Comparison of ENCODE assay signal across 8 mouse cellular contexts in the genomic region with DNA sequence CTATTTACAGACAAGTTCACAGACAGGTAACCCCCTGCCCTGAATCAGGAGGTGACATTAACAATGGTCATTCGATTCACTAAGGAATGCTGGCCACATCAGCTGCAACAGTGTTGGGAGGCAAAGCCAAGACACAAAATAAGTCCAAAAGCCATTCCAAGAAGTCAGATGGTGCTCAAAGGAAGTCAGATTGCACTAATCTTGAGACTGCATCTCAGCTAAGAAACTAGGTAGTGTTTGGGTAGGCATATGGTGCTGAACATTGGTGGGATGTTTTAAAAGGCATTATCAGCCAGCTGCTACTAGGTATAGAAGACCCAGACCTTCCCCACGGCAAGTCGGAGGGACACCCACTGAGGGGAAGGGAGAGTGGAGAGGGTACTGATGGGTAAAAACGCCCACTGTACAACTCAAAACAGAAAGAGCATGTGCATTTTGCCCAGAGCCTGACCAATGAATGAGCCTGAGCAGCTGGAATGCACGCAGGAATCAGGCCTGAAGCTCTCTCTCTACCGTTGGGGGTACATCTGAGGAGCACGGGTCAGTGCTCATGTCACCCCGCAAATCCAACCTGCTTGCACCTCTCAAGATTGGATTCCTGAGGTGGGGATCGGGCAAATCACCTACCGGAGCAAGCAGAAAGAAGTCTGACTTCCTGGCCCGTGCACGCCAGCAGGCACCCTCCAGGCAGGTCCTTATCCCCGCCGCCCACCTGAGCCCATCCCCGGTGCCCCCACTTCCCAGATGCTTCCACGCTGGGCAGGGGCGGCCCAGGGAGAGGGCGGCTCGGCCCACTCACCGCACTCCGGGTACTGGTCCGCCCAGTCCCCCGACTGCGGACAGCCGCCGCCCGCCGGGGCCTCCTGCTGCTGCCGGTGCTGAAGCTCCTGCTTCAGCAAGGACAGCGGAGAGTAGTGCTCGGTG. TPM values are rescaled to one million over a fixed set of nuclear protein-coding genes. Genes with fewer than 3 reads are reported as not detected.
DNase-seq lines count a peak whose midpoint lies in the region; ATAC-seq and TF ChIP-seq lines count a peak whose summit lies in the region.

No protein-coding gene starts in this region.

- H3K9me3 ChIP-seq in heart, embryonic 13.5 days, result no peaks in the 10 kb centered on the region
- no peaks in the 10 kb centered on the region for H3K9me3 ChIP-seq in hindbrain, embryonic 12.5 days (replicated peaks)
- H3K9me3 ChIP-seq in midbrain, embryonic 10.5 days (replicated peaks), result no peaks in the 10 kb centered on the region

- H3K36me3 ChIP-seq in heart, embryonic 13.5 days, result peaks cover 14% of the 10 kb centered on the region
- H3K36me3 ChIP-seq in hindbrain, embryonic 12.5 days, result peaks cover 6% of the 10 kb centered on the region; the same call in 1 of the 2 replicates
- peaks cover 26% of the 10 kb centered on the region for H3K36me3 ChIP-seq in midbrain, embryonic 10.5 days

- H3K27ac ChIP-seq in heart, embryonic 13.5 days (replicated peaks), result 0 out of 2 replicates have a peak overlapping the region, but pooled peaks have one; percentile 17
- peak overlapping the region; percentile 66; the same call in 1 of the 2 replicates for H3K27ac ChIP-seq in bone marrow, adult 2 months (ENCODE audit: control insufficient read depth, insufficient read depth, low read depth, low read length, poor library complexity)
- peak overlapping the region; percentile 77 for H3K27ac ChIP-seq in hindbrain, embryonic 12.5 days
- H3K27ac ChIP-seq in midbrain, embryonic 10.5 days (replicated peaks), result peak overlapping the region; percentile 91

- no peak for TF ChIP-seq POLR2A in bone marrow, adult 2 months (IDR thresholded peaks at IDR 0.05; ENCODE audit: borderline replicate concordance, control insufficient read depth, low read depth, low read length)

- WGBS in heart, embryonic 13.5 days, result 3% methylated on average over 31 of the region's 31 CpGs
- 4% methylated on average over 31 of the region's 31 CpGs for WGBS in bone marrow, adult 2 months
- 3% methylated on average over 31 of the region's 31 CpGs for WGBS in hindbrain, embryonic 12.5 days
- WGBS in midbrain, embryonic 10.5 days, result 2% methylated on average over 31 of the region's 31 CpGs

- TF ChIP-seq CTCF in bone marrow, adult 2 months (IDR thresholded peaks at IDR 0.05; ENCODE audit: control insufficient read depth, insufficient read depth, low read length), result no peak

- H3K4me3 ChIP-seq in heart, embryonic 13.5 days, result peak overlapping the region; percentile 91
- peak overlapping the region; percentile 66 for H3K4me3 ChIP-seq in bone marrow, adult 2 months (replicated peaks; ENCODE audit: control insufficient read depth, low read depth, low read length)
- peak overlapping the region; percentile 99 for H3K4me3 ChIP-seq in hindbrain, embryonic 12.5 days
- peak overlapping the region; percentile 98 for H3K4me3 ChIP-seq in midbrain, embryonic 10.5 days

- no peak; the same call in 1 of the 2 replicates for ATAC-seq in heart, embryonic 13.5 days (ENCODE audit: extremely low read depth, insufficient number of reproducible peaks, low FRiP score, low TSS enrichment)
- peak; percentile 70 for ATAC-seq in hindbrain, embryonic 12.5 days (ENCODE audit: low FRiP score)

- no peaks in the 10 kb centered on the region for H3K27me3 ChIP-seq in heart, embryonic 13.5 days (replicated peaks)
- H3K27me3 ChIP-seq in hindbrain, embryonic 12.5 days, result no peaks in the 10 kb centered on the region
- H3K27me3 ChIP-seq in midbrain, embryonic 10.5 days (ENCODE audit: low read depth, poor library complexity, severe bottlenecking), result no peaks in the 10 kb centered on the region

- H3K4me2 ChIP-seq in heart, embryonic 13.5 days, result peak overlapping the region; percentile 94
- peak overlapping the region; percentile 85 for H3K4me2 ChIP-seq in hindbrain, embryonic 12.5 days (replicated peaks)

- H3K9ac ChIP-seq in heart, embryonic 13.5 days, result peak overlapping the region; percentile 94
- peak overlapping the region; percentile 96 for H3K9ac ChIP-seq in hindbrain, embryonic 12.5 days

- no peak for DNase-seq in heart, adult 18-20 months
- peak; percentile 58 for DNase-seq in A20 (ENCODE audit: low read depth, low spot score)
- DNase-seq in midbrain, embryonic 10.5 days (ENCODE audit: low spot score), result peak; percentile 20
- DNase-seq in right cerebral cortex, adult 18-20 months, result no peak
- no peak for DNase-seq in spleen, adult 18-20 months

- H3K4me1 ChIP-seq in heart, embryonic 13.5 days, result peaks cover 24% of the 10 kb centered on the region
- no peaks in the 10 kb centered on the region; the same call in 1 of the 2 replicates for H3K4me1 ChIP-seq in bone marrow, adult 2 months (ENCODE audit: control insufficient read depth, insufficient read depth, low read length)
- H3K4me1 ChIP-seq in hindbrain, embryonic 12.5 days, result peaks cover 25% of the 10 kb centered on the region
- H3K4me1 ChIP-seq in midbrain, embryonic 10.5 days, result peaks cover 29% of the 10 kb centered on the region

RNA-seq across cellular contexts. Expression of gene Ttc13, which starts 0.6 kb away (rescaled TPM):
- polyA plus RNA-seq in heart, embryonic 13.5 days (2015; fragmentation: Nextera tagmentation; extraction: Ambion mirVana), result 27.0 and 28.2 TPM in 2 replicates
- total RNA-seq in heart, adult 18-20 months (2021), result 10 to 100 TPM; 14.7 to 15.0 TPM
- polyA plus RNA-seq in bone marrow, adult 2 months (2011; ENCODE audit: insufficient read depth, insufficient read length, low replicate concordance, missing spikeins), result 16.9 and 26.4 TPM in 2 replicates
- 61.4 and 62.2 TPM in 2 replicates for polyA plus RNA-seq in hindbrain, embryonic 12.5 days (2016; fragmentation: Nextera tagmentation; extraction: Ambion mirVana)
- polyA plus RNA-seq in midbrain, embryonic 10.5 days (2016; fragmentation: Nextera tagmentation; extraction: Ambion mirVana), result 53.3 and 56.0 TPM in 2 replicates

RNA-seq across cellular contexts. Expression of gene Arv1, which starts 0.7 kb away (rescaled TPM):
- polyA plus RNA-seq in heart, embryonic 13.5 days (2015; fragmentation: Nextera tagmentation; extraction: Ambion mirVana), result 14.0 and 17.2 TPM in 2 replicates
- total RNA-seq in heart, adult 18-20 months (2021), result 1 to 10 TPM; 3.6 to 4.0 TPM
- 2.4 and 7.7 TPM in 2 replicates for polyA plus RNA-seq in bone marrow, adult 2 months (2011; ENCODE audit: insufficient read depth, insufficient read length, low replicate concordance, missing spikeins)
- polyA plus RNA-seq in hindbrain, embryonic 12.5 days (2016; fragmentation: Nextera tagmentation; extraction: Ambion mirVana), result 33.4 and 37.7 TPM in 2 replicates
- polyA plus RNA-seq in midbrain, embryonic 10.5 days (2016; fragmentation: Nextera tagmentation; extraction: Ambion mirVana), result 35.4 and 36.5 TPM in 2 replicates

RNA-seq across cellular contexts. Expression of gene Fam89a, which starts 30.4 kb away (rescaled TPM):
- 2.2 and 2.4 TPM in 2 replicates for polyA plus RNA-seq in heart, embryonic 13.5 days (2015; fragmentation: Nextera tagmentation; extraction: Ambion mirVana)
- 1 to 10 TPM; 1.3 to 1.7 TPM for total RNA-seq in heart, adult 18-20 months (2021)
- polyA plus RNA-seq in bone marrow, adult 2 months (2011; ENCODE audit: insufficient read depth, insufficient read length, low replicate concordance, missing spikeins), result not detected in 2 replicates
- polyA plus RNA-seq in hindbrain, embryonic 12.5 days (2016; fragmentation: Nextera tagmentation; extraction: Ambion mirVana), result 5.1 and 6.0 TPM in 2 replicates
- polyA plus RNA-seq in midbrain, embryonic 10.5 days (2016; fragmentation: Nextera tagmentation; extraction: Ambion mirVana), result 1.7 and 2.0 TPM in 2 replicates

RNA-seq across cellular contexts. Expression of gene 2310022B05Rik, which starts 58.0 kb away (rescaled TPM):
- polyA plus RNA-seq in heart, embryonic 13.5 days (2015; fragmentation: Nextera tagmentation; extraction: Ambion mirVana), result 37.8 TPM in 2 replicates
- 10 to 100 TPM; 50.8 to 70.0 TPM for total RNA-seq in heart, adult 18-20 months (2021)
- polyA plus RNA-seq in bone marrow, adult 2 months (2011; ENCODE audit: insufficient read depth, insufficient read length, low replicate concordance, missing spikeins), result 11.0 and 16.7 TPM in 2 replicates
- polyA plus RNA-seq in hindbrain, embryonic 12.5 days (2016; fragmentation: Nextera tagmentation; extraction: Ambion mirVana), result 26.6 and 31.2 TPM in 2 replicates
- 17.5 and 17.7 TPM in 2 replicates for polyA plus RNA-seq in midbrain, embryonic 10.5 days (2016; fragmentation: Nextera tagmentation; extraction: Ambion mirVana)

Comparison
In these comparisons a context has a peak if more than half of its experiments do, and no peak if none do; other contexts are left out.
1. H3K27ac ChIP-seq: peak in every context shown above with its lines; median percentile 91 in midbrain, embryonic 10.5 days; 77 in hindbrain, embryonic 12.5 days; 66 in bone marrow, adult 2 months; 17 in heart, embryonic 13.5 days.
2. DNase-seq: peak in A20 (single experiment) and midbrain, embryonic 10.5 days (single experiment); none in heart, adult 18-20 months (0 of 2), right cerebral cortex, adult 18-20 months (single experiment) and spleen, adult 18-20 months (0 of 2).
3. Peak in every context shown above with its lines, with median percentiles within 50 percentile points of each other: H3K4me3 ChIP-seq.